7 mouse cellular contexts compared by ENCODE assay signal in the genomic region with DNA sequence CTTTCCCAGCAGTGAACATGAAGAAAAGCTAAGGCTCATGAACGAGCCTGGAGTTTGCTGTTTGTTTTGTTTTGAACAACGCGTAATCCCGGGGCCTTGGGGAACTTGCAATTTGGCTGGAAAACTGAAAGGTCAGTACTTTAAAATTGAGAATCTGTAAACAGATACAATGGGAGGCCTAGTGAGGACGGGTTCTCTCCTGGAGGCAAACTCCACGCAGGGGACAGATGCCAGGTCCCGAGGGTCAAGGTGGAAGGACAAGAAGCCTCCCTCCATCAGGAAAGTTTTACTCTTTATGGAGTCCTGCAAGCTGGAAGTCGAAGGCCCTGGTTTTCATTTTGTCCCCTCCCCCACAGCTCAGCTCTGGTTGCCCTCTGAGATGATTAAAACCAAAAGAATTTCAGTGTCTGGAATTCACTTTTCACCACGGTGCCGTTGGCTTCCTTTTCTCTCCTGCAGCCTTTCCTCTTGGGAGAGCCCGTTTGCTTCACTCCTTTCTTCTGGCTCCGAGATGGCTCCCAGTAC. TPM values are rescaled to one million over a fixed set of nuclear protein-coding genes. Genes with fewer than 3 reads are reported as not detected.
DNase-seq lines count a peak whose midpoint lies in the region; ATAC-seq and TF ChIP-seq lines count a peak whose summit lies in the region.

No protein-coding gene starts in this region.

- H3K9ac ChIP-seq in hindbrain, embryonic 13.5 days: peak overlapping the region; percentile 21; the same call in 1 of the 2 replicates
- no peak overlapping the region; the same call in 1 of the 2 replicates for H3K9ac ChIP-seq in liver, postnatal 0 days (replicated peaks)

- no peak for TF ChIP-seq POLR2A in embryonic fibroblast, embryonic 13.5 days (IDR thresholded peaks at IDR 0.05; ENCODE audit: low read depth, low read length)

- 27% methylated on average over 12 of the region's 12 CpGs for WGBS in hindbrain, embryonic 13.5 days
- WGBS in liver, postnatal 0 days (ENCODE audit: insufficient replicate concordance): 42% methylated on average over 12 of the region's 12 CpGs

- TF ChIP-seq CTCF in embryonic fibroblast, embryonic 13.5 days (IDR thresholded peaks at IDR 0.05; ENCODE audit: borderline replicate concordance, insufficient read depth, low read length): no peak
- no peak for TF ChIP-seq CTCF in liver, postnatal 0 days (IDR thresholded peaks at IDR 0.05; ENCODE audit: low read depth)

- DNase-seq in adrenal gland, postnatal 14 days: peak; percentile 78
- DNase-seq in liver, postnatal 0 days: no peak
- peak; percentile 55 for DNase-seq in ovary, postnatal 36 days (ENCODE audit: low spot score)
- no peak for DNase-seq in cerebellum, adult 8-10 months

- no peaks in the 10 kb centered on the region for H3K36me3 ChIP-seq in hindbrain, embryonic 13.5 days
- H3K36me3 ChIP-seq in liver, postnatal 0 days (replicated peaks; ENCODE audit: insufficient read depth, low read length): no peaks in the 10 kb centered on the region

- H3K4me1 ChIP-seq in embryonic fibroblast, embryonic 13.5 days (ENCODE audit: control insufficient read depth, insufficient read depth, low read length): peaks cover 50% of the 10 kb centered on the region
- H3K4me1 ChIP-seq in hindbrain, embryonic 13.5 days (replicated peaks): peaks cover 93% of the 10 kb centered on the region
- peaks cover 6% of the 10 kb centered on the region; the same call in 1 of the 2 replicates for H3K4me1 ChIP-seq in liver, postnatal 0 days (ENCODE audit: insufficient read depth)

- no peaks in the 10 kb centered on the region for H3K9me3 ChIP-seq in hindbrain, embryonic 13.5 days
- H3K9me3 ChIP-seq in liver, postnatal 0 days (ENCODE audit: low read length): no peaks in the 10 kb centered on the region

- H3K4me3 ChIP-seq in embryonic fibroblast, embryonic 13.5 days (ENCODE audit: insufficient read depth, low read length): no peak overlapping the region
- no peak overlapping the region for H3K4me3 ChIP-seq in hindbrain, embryonic 13.5 days
- H3K4me3 ChIP-seq in liver, postnatal 0 days (ENCODE audit: low read depth, low read length): no peak overlapping the region

- no peak for ATAC-seq in hindbrain, embryonic 13.5 days (ENCODE audit: low FRiP score)
- no peak for ATAC-seq in liver, postnatal 0 days
- no peak for ATAC-seq in granulocyte monocyte progenitor cell, adult 5-6 weeks (replicated peaks; ENCODE audit: poor library complexity, severe bottlenecking)

- H3K27me3 ChIP-seq in hindbrain, embryonic 13.5 days: no peaks in the 10 kb centered on the region
- H3K27me3 ChIP-seq in liver, postnatal 0 days (ENCODE audit: insufficient read depth, low read length): no peaks in the 10 kb centered on the region

- H3K4me2 ChIP-seq in hindbrain, embryonic 13.5 days: peak overlapping the region; percentile 19; the same call in 1 of the 2 replicates
- H3K4me2 ChIP-seq in liver, postnatal 0 days (ENCODE audit: low read depth, low read length): no peak overlapping the region

- TF ChIP-seq EP300 in liver, postnatal 0 days (IDR thresholded peaks at IDR 0.05; ENCODE audit: low read depth): no peak

- peak overlapping the region; percentile 99 for H3K27ac ChIP-seq in embryonic fibroblast, embryonic 13.5 days (ENCODE audit: insufficient read depth, low read length)
- peak overlapping the region; percentile 69 for H3K27ac ChIP-seq in hindbrain, embryonic 13.5 days
- peak overlapping the region; percentile 55 for H3K27ac ChIP-seq in liver, postnatal 0 days (ENCODE audit: low read depth)

RNA-seq across cellular contexts. Expression of gene Kirrel, which starts 16.7 kb away (rescaled TPM):
- total RNA-seq in adrenal gland, postnatal 14 days (2021): 16.2 and 19.7 TPM in 2 replicates
- 89.7 and 101 TPM in 2 replicates for polyA plus RNA-seq in embryonic fibroblast, embryonic 13.5 days (2011; ENCODE audit: insufficient read length, low read depth, missing spikeins)
- 7.7 and 8.9 TPM in 2 replicates for polyA plus RNA-seq in hindbrain, embryonic 13.5 days (2015; fragmentation: Nextera tagmentation; extraction: Ambion mirVana)
- polyA plus RNA-seq in liver, postnatal 0 days (2015; fragmentation: Nextera tagmentation; extraction: Ambion mirVana): 0.67 and 0.73 TPM in 2 replicates
- total RNA-seq in granulocyte monocyte progenitor cell, adult 5-6 weeks (2014; fragmentation: Nextera tagmentation): not detected in 2 replicates
- total RNA-seq in granulocyte monocyte progenitor cell, adult 5-6 weeks (2017): not detected in 2 replicates

Comparison
In these comparisons a context has a peak if more than half of its experiments do, and no peak if none do; other contexts are left out.
1. DNase-seq: peak in adrenal gland, postnatal 14 days (single experiment) and ovary, postnatal 36 days (single experiment); none in liver, postnatal 0 days (single experiment) and cerebellum, adult 8-10 months (single experiment).
2. Peak in every context shown above with its lines, with median percentiles within 50 percentile points of each other: H3K27ac ChIP-seq.